Mouse (Mus musculus) heart, embryonic 12.5 days (tissue): Measurements from ENCODE around the gene Tmem191c. TPM values are rescaled to one million over a fixed set of nuclear protein-coding genes. Genes with fewer than 3 reads are reported as not detected.

ENCODE experiments used
- ATAC-seq: fragments of 200-750 bp; cut with Nextera tagmentation; 2 replicates; pipeline ENCODE4 v1.8.0; 2017; ENCODE audit warnings: moderate TSS enrichment, moderate library complexity; ENCODE audit not compliant: insufficient number of reproducible peaks, low FRiP score
- H3K27ac ChIP-seq: fragments of 300-500 bp; sonication (generic); 2 replicates; pipeline ENCODE4 v1.5.1; 2016; ENCODE audit warnings: mild to moderate bottlenecking, moderate library complexity; ENCODE audit not compliant: poor library complexity, severe bottlenecking
- H3K27me3 ChIP-seq: fragments of 300-500 bp; sonication (generic); replicated peaks from 2 replicates; pipeline ENCODE4 v1.6.1; 2016; ENCODE audit warnings: mild to moderate bottlenecking, moderate library complexity
- H3K36me3 ChIP-seq: fragments of 300-500 bp; sonication (generic); 2 replicates; pipeline ENCODE4 v1.6.1; 2016; ENCODE audit warnings: mild to moderate bottlenecking, moderate library complexity
- H3K4me1 ChIP-seq: fragments of 300-500 bp; sonication (generic); replicated peaks from 2 replicates; pipeline ENCODE4 v1.6.1; 2016; ENCODE audit warnings: mild to moderate bottlenecking
- H3K4me2 ChIP-seq: fragments of 300-500 bp; sonication (generic); 2 replicates; pipeline ENCODE4 v1.6.1; 2016; ENCODE audit warnings: mild to moderate bottlenecking, moderate library complexity
- H3K4me3 ChIP-seq: fragments of 300-500 bp; sonication (generic); 2 replicates; pipeline ENCODE4 v1.5.1; 2016; ENCODE audit warnings: mild to moderate bottlenecking
- H3K9ac ChIP-seq: fragments of 300-500 bp; sonication (generic); 2 replicates; pipeline ENCODE4 v1.6.1; 2016; ENCODE audit warnings: mild to moderate bottlenecking, moderate library complexity
- H3K9me3 ChIP-seq: fragments of 300-500 bp; sonication (generic); replicated peaks from 2 replicates; pipeline ENCODE4 v1.6.1; 2016; ENCODE audit warnings: mild to moderate bottlenecking, moderate library complexity
- WGBS: fragments of 180-500 bp; shearing (Covaris S2); methylation state at CpG from one replicate; pipeline ENCODE4 v1.1.7; 2016; 5-methylcytosine and 5-hydroxymethylcytosine counted together
- polyA plus RNA-seq: library from polyadenylated mRNA; unstranded; fragments of >200 nt; fragmentation: Nextera tagmentation; extraction: Ambion mirVana; gene quantifications from 2 replicates; pipeline ENCODE4 v1.2.1, GENCODE M21; 2016

Tmem191c gene
- polyA plus RNA-seq, 1 experiment from 2014 or later: 8.3 TPM

DNA sequence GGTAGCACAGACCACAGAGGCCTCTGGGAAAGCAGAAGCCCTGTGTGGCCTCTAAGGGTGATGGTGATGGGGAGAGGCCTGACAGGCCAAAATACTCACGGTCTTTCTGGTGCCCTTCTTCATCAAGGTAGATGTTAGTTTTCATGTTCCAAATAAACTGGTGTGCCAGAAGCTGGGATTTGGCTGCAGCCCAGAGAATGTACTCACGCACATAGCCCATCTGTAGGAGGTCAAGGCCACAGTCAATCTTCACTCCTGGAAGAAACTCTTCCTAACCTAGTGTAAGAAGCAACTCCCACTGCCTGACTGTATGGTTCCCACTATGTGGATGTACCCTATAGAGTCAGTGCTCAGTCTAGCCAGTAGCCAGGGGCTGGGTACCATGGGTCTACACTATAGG lies 15.1 kb downstream of the Tmem191c start:
- Histone ChIP-seq H3K27me3 (no peaks in the 10 kb centered on the region), H3K9me3 (no peaks in the 10 kb centered on the region), H3K9ac (no peak overlapping the region), H3K4me3 (no peak overlapping the region), H3K36me3 (peaks cover 72% of the 10 kb centered on the region), H3K4me2 (no peak overlapping the region), H3K4me1 (no peaks in the 10 kb centered on the region), H3K27ac (no peak overlapping the region)
- no peak for ATAC-seq
- 89% methylated on average over 2 of the region's 2 CpGs for WGBS

DNA sequence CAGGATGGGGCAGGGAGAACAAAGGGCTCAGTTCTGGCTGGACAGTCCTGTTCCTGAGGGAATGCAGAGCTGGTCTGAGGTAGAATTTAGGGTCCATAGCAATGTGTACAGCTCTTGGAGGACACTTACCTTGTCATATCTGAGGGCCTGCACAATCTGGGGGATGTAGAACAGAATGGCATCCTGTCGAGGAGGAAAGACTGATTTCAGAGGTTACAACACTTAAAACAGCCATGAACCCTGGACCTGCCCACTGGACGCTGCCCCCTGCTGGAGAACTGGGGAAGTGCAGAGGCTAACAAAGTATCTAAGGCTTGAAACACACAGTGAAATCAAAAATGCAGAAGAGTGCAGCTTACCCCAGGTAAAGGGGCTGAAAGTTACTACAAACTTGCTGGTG lies 16.9 kb downstream of the Tmem191c start:
- Histone ChIP-seq H3K9ac (no peak overlapping the region), H3K4me3 (no peak overlapping the region), H3K4me2 (no peak overlapping the region), H3K27me3 (no peaks in the 10 kb centered on the region), H3K36me3 (peaks cover 73% of the 10 kb centered on the region), H3K9me3 (no peaks in the 10 kb centered on the region), H3K27ac (no peak overlapping the region), H3K4me1 (no peaks in the 10 kb centered on the region)
- ATAC-seq: no peak
- WGBS: 6% methylated on average over 2 of the region's 2 CpGs

DNA sequence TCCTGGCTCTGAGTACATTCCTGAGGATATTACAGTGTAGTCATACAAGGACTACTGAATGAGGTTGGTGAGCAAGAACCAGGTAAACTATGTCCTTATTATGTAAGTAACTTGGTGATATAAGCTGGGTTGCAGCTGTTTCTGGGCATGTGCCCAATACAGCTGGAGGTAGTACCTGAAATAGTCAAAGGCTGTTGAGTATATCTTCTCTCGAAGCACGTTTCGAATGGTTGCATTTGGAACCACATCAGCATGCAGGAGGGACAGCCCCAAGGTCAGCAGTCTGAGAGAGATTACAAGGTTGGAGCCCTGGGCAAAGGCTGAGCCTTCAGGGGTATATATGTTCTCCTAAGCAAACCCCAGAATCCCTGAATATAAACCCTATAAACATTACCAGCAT lies 24.9 kb downstream of the Tmem191c start:
- Histone ChIP-seq H3K4me2 (no peak overlapping the region), H3K9me3 (no peaks in the 10 kb centered on the region), H3K9ac (no peak overlapping the region), H3K4me1 (no peaks in the 10 kb centered on the region), H3K27me3 (no peaks in the 10 kb centered on the region), H3K4me3 (no peak overlapping the region), H3K36me3 (peaks cover 85% of the 10 kb centered on the region), H3K27ac (no peak overlapping the region)
- WGBS: 87% methylated on average over 3 of the region's 3 CpGs
- no peak for ATAC-seq

DNA sequence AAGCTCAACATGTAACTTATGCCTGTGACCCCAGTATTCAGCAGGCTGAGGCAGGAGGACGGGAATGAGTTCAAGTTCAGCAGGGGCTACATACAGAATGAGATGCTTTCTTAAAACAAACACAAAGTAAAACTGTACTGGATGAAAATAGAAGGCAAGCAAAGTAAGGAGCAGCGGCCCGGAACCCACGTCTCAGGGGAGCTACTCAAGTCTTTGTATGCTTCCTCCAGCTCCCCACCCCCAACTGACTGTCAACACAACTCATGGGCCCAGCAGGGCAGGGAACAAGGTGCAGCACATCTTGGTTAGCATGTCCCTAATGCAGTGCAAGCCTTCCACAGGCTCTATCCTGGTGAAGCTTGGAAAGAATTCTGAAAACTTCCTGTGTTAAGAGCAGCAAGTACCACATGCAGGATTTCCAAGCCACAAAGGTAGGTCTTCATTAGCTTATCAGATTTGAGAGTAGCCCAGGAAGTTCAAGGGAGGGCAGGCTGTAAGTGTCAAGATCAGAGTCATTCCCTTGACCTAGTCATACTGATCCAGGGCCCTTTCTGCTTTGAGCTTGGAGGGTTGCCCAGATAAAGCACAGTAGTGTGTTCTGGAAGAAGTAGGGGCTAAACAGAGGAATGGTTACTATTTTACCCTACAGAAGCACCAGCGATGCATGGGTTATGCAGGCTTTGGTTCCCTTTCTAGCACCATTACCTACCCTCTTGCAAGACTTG lies 27.8 kb downstream of the Tmem191c start:
- Histone ChIP-seq H3K4me1 (no peaks in the 10 kb centered on the region), H3K9me3 (no peaks in the 10 kb centered on the region), H3K9ac (no peak overlapping the region), H3K4me2 (no peak overlapping the region), H3K27ac (no peak overlapping the region), H3K4me3 (no peak overlapping the region), H3K36me3 (peaks cover 81% of the 10 kb centered on the region), H3K27me3 (no peaks in the 10 kb centered on the region)
- WGBS: 85% methylated on average over 5 of the region's 5 CpGs
- ATAC-seq: no peak

DNA sequence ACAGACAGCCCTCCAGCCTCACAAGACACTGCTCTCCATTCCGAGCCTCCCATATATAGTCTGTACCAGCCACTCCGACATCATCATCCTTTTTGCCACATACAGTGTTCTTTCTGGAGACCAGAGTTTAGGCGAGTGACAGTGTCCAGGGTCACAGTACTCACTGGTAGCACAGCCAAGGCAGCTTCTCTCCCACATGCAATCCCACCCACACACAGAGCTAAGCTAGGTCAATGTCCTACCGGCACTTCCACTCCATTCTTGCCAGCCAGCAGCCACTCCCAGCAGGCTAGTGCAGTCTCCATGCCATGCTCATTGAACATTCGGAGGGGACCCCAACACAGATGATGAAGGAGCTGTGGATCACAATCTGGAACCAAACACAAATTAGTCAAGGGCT lies 31.6 kb downstream of the Tmem191c start:
- no peak overlapping the region for H3K4me2 ChIP-seq
- no peak overlapping the region for H3K27ac ChIP-seq
- H3K27me3 ChIP-seq: no peaks in the 10 kb centered on the region
- no peak for ATAC-seq
- WGBS: 92% methylated on average over 5 of the region's 5 CpGs
- H3K4me1 ChIP-seq: no peaks in the 10 kb centered on the region
- H3K9me3 ChIP-seq: no peaks in the 10 kb centered on the region
- no peak overlapping the region for H3K4me3 ChIP-seq
- H3K36me3 ChIP-seq: peaks cover 74% of the 10 kb centered on the region
- no peak overlapping the region for H3K9ac ChIP-seq

DNA sequence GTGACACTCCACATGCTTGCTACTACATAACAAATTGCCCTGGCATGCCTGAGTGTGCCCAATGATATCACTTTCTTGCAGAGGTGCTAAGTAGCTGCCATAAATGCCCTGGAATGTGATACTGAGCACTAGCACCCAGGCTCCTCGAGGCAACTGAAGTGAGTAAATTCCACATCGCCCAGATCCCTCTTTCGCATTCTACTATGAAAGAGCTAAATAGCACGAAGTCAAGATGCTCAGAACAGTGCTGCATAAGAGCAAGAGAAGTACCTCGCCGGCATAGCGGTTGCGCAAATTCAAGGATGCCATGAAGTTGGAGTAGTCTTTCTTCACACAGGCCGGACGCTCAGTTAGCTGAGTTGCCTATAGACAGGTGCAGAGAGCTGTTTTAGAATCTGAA lies 33.2 kb downstream of the Tmem191c start:
- WGBS: 93% methylated on average over 10 of the region's 10 CpGs
- Histone ChIP-seq H3K4me3 (no peak overlapping the region), H3K4me2 (no peak overlapping the region), H3K27ac (no peak overlapping the region), H3K9me3 (no peaks in the 10 kb centered on the region), H3K4me1 (no peaks in the 10 kb centered on the region), H3K27me3 (no peaks in the 10 kb centered on the region), H3K9ac (no peak overlapping the region), H3K36me3 (peaks cover 76% of the 10 kb centered on the region)
- ATAC-seq: no peak

DNA sequence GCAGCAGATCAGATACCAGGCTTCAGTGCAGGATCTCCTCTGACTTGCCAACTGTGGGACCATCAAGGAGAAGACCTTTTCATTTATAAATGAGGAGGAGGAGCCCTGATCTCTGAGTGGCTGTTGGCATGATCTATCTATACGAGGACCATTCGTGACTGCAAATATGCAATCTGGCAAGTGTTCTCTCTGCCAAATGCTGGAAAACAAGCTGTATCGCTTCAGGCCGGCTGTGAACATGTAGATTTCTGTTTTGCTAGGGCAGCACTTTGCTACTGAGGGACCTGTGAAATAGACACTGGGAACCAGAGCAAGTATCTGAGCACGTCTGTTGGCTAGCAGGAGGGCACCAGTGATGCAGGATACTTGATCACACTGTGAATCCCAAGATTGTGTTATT lies 36.7 kb downstream of the Tmem191c start:
- Histone ChIP-seq H3K4me1 (no peaks in the 10 kb centered on the region), H3K4me3 (no peak overlapping the region), H3K27ac (no peak overlapping the region), H3K4me2 (no peak overlapping the region), H3K9ac (no peak overlapping the region), H3K9me3 (no peaks in the 10 kb centered on the region), H3K36me3 (peaks cover 85% of the 10 kb centered on the region), H3K27me3 (no peaks in the 10 kb centered on the region)
- 89% methylated on average over 5 of the region's 5 CpGs for WGBS
- no peak for ATAC-seq

DNA sequence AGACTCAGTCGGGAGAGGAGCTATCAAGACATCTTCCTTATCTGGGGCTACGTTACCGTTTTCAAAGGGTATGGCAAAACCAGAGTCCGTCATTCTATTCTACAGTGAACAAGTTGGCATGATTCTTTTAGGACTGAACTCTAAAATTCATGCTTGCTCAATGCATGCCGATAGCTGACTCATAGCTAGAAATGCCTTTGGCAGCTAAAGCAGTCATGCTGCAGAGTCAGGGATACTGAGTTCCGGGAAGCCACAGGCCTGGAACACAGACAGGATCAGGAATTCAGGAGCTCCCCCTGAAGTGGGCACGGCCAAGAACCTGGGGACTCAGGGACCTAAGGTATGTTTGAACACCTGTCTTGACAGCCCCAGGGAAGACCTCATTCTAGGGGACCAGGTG lies 40.7 kb downstream of the Tmem191c start:
- 90% methylated on average over 7 of the region's 7 CpGs for WGBS
- ATAC-seq: no peak
- Histone ChIP-seq H3K27me3 (no peaks in the 10 kb centered on the region), H3K27ac (no peak overlapping the region), H3K4me2 (no peak overlapping the region), H3K4me3 (no peak overlapping the region), H3K9me3 (no peaks in the 10 kb centered on the region), H3K9ac (no peak overlapping the region), H3K36me3 (peaks cover 73% of the 10 kb centered on the region), H3K4me1 (no peaks in the 10 kb centered on the region)

DNA sequence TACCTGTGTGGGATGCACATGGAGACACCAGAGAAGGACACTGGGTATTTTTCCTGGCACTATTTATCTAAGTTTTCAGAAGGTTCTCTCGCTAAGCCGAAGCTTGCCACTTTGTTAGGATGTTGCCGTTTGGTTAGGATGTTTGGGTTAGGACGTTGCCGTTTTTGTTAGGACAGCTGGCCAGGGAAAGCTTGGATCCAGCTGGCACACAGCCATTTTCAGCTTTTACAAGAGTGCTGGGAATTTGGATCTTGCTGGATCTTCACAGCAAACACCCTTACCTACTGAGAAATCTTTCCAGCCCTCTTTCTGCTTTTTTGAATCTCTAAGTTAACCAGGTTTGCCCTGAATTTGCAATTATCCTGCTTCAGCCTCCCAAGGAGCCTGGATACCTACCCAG lies 45.6 kb downstream of the Tmem191c start:
- no peaks in the 10 kb centered on the region for H3K27me3 ChIP-seq
- no peaks in the 10 kb centered on the region for H3K9me3 ChIP-seq
- H3K4me2 ChIP-seq: no peak overlapping the region
- H3K36me3 ChIP-seq: peaks cover 71% of the 10 kb centered on the region
- no peak overlapping the region for H3K4me3 ChIP-seq
- no peaks in the 10 kb centered on the region for H3K4me1 ChIP-seq
- no peak overlapping the region for H3K27ac ChIP-seq
- ATAC-seq: no peak
- no peak overlapping the region for H3K9ac ChIP-seq
- WGBS: 70% methylated on average over 5 of the region's 5 CpGs

DNA sequence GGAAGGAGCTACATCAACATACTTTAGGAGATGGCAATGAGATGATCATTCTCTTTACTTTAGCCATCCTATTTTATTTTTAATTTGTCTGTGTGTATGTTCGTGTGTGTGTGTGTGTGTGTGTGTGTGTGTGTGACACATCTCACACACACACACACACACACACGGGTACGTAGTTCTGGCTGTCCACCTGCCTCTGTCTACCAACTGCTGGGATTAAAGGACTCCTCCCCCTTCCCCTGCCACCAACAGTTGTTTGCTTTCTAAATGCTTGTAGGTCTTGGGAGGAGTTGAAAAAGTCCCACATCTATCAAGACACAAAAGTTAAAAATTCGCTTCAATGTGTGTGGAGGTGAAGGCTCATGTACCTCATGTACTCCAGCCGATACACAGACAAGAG lies 48.9 kb downstream of the Tmem191c start:
- Histone ChIP-seq H3K27ac (no peak overlapping the region), H3K4me2 (no peak overlapping the region), H3K4me3 (no peak overlapping the region), H3K36me3 (peaks cover 54% of the 10 kb centered on the region), H3K9me3 (no peaks in the 10 kb centered on the region), H3K4me1 (no peaks in the 10 kb centered on the region), H3K9ac (no peak overlapping the region), H3K27me3 (no peaks in the 10 kb centered on the region)
- 81% methylated on average over 5 of the region's 5 CpGs for WGBS
- no peak for ATAC-seq

DNA sequence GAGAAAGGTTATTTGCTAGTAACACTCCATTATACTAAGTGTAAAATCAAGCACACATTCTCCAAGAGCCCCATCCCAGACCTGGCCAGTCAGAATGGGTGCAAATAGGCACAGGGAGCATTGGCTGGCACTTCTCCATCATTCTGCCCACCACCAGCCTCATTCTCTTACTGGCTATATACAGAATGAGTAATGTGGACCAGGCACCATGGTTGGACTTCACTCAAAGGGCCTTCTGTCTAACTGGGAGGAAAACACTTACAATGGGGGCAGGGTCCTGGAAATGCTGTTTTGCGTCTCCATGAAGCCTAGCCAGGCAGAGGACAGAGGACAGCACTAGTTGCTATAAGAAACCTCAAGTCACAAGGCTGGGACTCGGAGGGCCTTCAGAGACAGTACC lies 50.2 kb downstream of the Tmem191c start:
- Histone ChIP-seq H3K9me3 (no peaks in the 10 kb centered on the region), H3K27me3 (no peaks in the 10 kb centered on the region), H3K4me1 (no peaks in the 10 kb centered on the region; the same call in 1 of the 2 replicates), H3K36me3 (peaks cover 49% of the 10 kb centered on the region), H3K27ac (no peak overlapping the region), H3K4me2 (no peak overlapping the region), H3K9ac (no peak overlapping the region), H3K4me3 (no peak overlapping the region)
- no peak for ATAC-seq
- WGBS: 87% methylated on average over 2 of the region's 2 CpGs
